Mouse (Mus musculus): ENCODE results near the gene Mthfr. TPM values are rescaled to one million over a fixed set of nuclear protein-coding genes. Genes with fewer than 3 reads are reported as not detected.
A peak's percentile ranks its signal among the peaks of the same experiment; 100 is the strongest.

Gene Mthfr
- polyA plus RNA-seq, 1 experiment: 19.7 TPM

DNA sequence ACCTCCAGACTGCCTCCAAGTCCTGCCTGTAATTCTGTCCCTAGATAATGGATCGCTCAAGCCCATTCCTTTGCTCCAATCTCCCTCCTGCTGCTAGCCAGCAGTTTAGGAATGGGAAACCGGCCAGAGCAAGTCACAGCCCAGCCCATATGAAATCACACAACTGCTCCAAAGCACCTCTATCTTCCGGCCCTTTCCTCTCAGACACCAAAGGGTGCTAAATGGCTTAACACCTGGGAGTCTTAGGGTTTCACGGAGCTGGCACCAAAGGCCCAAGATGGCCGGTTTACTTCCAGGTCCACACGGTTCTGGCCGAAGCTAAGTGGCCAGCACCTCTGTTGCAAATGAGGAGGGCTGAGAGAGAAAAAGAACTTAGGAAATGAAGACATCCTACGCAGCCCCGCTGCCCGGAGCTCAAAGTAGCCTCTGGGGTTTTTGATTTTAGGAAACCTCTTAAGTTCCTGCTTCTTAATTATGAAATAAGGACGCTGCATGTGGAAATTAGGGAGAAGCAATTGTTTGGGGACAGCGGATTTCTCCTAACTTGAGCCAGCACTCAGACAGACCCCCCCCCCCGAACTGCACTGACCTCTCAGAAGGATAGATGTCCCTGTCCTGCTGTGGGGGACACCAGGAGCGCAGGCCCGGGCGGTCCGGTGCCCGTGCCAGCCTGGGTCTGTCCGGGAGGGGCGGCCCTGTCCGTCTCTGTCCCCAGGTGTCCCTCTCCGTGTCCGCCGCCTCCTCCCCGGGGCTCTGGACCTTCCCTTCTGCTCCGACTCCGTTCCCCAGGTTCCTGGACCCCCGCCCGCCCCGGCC, 48.4 kb downstream of the Mthfr start:
- peak overlapping the region; percentile 33 for H3K27ac ChIP-seq (ENCODE audit: insufficient read depth, low read length)
- no peaks in the 10 kb centered on the region for H3K27me3 ChIP-seq (ENCODE audit: control insufficient read depth, insufficient read depth, low read length)
- H3K4me1 ChIP-seq (ENCODE audit: control insufficient read depth, insufficient read depth, insufficient read length): peaks cover 15% of the 10 kb centered on the region; the same call in 1 of the 2 replicates
- DNase-seq (ENCODE audit: low read depth in 1 of 2, low spot score in 2 of 2): no peak
- no peak for TF ChIP-seq CTCF (IDR thresholded peaks at IDR 0.05; ENCODE audit: extremely low read depth, insufficient read depth, insufficient read length, insufficient replicate concordance)
- peak overlapping the region; percentile 80 for H3K4me3 ChIP-seq (ENCODE audit: extremely low read depth, insufficient read depth, insufficient read length)
- WGBS: 4% methylated on average over 30 of the region's 30 CpGs
- H3K36me3 ChIP-seq (ENCODE audit: control insufficient read depth, insufficient read depth, low read length): no peaks in the 10 kb centered on the region

DNA sequence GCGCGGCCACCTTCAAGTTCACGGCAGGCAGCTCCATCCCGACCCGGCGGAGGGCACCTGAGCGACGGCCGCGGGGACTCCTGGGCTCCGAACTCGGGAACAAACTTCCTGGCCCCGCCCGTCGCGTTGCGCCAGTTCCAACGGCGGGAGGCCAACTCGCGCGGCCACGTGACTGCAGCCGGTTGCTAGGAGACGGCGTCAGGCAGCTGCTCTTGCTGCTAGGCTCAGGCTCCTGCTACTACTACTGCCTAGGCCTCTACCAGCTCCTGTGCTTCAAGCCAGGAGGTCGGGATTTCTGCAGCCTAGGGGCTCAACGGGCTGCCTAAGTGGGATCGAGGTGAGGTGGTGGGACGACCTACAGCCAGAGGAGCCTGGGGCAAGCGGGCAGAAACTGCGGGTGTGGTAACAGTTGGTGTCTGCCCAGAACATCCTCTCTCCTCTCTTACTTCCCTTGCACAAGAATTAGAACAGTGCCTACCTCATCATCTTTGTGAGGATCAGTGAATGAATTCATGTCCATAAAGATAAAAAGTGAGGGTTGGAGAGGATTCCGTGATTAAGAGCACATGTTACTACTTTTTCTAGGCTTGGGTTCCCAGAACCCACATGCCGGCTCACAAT, 49.1 kb downstream of the Mthfr start, which contains the start of gene Agtrap:
TSS of gene Agtrap (minus strand) at position 125 of the 621 bp plus-strand sequence.
- H3K4me3 ChIP-seq (ENCODE audit: extremely low read depth, insufficient read depth, insufficient read length): peak within 1 kb of the TSS; percentile 80

DNA sequence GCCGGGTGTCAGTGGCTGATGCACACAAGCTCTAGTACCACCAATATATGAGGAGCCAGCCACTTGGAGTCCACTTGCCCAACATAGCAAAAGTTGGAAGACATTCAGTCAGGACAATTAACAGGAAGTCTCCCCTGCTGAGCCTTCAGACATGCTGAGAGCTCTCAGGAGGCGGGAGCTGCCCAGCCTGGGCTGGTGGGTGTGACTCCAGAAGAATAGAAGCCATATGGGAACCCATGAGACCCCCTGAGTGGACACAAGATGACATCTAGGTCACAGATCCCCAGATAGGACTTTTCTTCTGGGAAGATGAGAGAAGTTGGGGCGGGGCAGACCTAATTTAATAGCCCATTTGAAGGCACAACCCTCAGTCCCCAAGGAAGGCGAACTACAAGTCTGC, 50.3 kb downstream of the Mthfr start:
- Histone ChIP-seq H3K27ac (ENCODE audit: insufficient read depth, low read length) (no peak overlapping the region), H3K4me1 (ENCODE audit: control insufficient read depth, insufficient read depth, insufficient read length) (peaks cover 4% of the 10 kb centered on the region; the same call in 1 of the 2 replicates), H3K36me3 (ENCODE audit: control insufficient read depth, insufficient read depth, low read length) (no peaks in the 10 kb centered on the region), H3K4me3 (ENCODE audit: extremely low read depth, insufficient read depth, insufficient read length) (no peak overlapping the region), H3K27me3 (ENCODE audit: control insufficient read depth, insufficient read depth, low read length) (no peaks in the 10 kb centered on the region)
- no peak for DNase-seq (ENCODE audit: low read depth in 1 of 2, low spot score in 2 of 2)
- WGBS: 91% methylated on average over 4 of the region's 4 CpGs
- no peak for TF ChIP-seq POLR2A (IDR thresholded peaks at IDR 0.05; ENCODE audit: low read depth, low read length)
- no peak for TF ChIP-seq CTCF (IDR thresholded peaks at IDR 0.05; ENCODE audit: extremely low read depth, insufficient read depth, insufficient read length, insufficient replicate concordance)

More for the DNA sequence above, 49.1 kb downstream of the Mthfr start, which contains the start of gene Agtrap:
- TF ChIP-seq CTCF (IDR thresholded peaks at IDR 0.05; ENCODE audit: extremely low read depth, insufficient read depth, insufficient read length, insufficient replicate concordance) (no peak), POLR2A (IDR thresholded peaks at IDR 0.05; ENCODE audit: low read depth, low read length) (no peak)
- DNase-seq (ENCODE audit: low read depth in 1 of 2, low spot score in 2 of 2): peak; percentile 59 to 94
- H3K27ac ChIP-seq (ENCODE audit: insufficient read depth, low read length): peak within 1 kb of the TSS; percentile 33
- peaks cover 14% of the 10 kb centered on the region; the same call in 1 of the 2 replicates for H3K4me1 ChIP-seq (ENCODE audit: control insufficient read depth, insufficient read depth, insufficient read length)
- no peaks in the 10 kb centered on the region for H3K27me3 ChIP-seq (ENCODE audit: control insufficient read depth, insufficient read depth, low read length)
- WGBS: 7% methylated on average over 34 of the region's 34 CpGs
- no peaks in the 10 kb centered on the region for H3K36me3 ChIP-seq (ENCODE audit: control insufficient read depth, insufficient read depth, low read length)

DNA sequence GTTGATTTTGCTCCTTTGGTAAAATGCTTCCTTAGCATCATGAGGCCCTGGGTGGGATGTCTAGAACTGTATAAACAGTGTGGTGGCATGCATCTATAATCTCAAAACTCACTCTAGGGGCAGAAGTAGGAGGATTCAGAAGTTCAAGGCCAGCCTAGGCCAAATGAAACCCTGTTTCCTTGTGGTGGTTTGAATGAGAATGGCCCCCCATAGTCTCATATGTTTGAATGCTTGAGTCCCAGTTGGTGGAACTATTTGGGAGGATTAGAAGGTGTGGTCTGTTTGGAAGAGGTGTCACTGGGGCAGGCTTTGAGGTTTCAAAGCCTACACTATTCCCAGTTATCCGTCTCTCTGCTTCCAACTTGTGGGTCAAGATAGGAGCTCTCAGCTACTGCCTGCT, 52.3 kb downstream of the Mthfr start:
- Histone ChIP-seq H3K4me1 (ENCODE audit: control insufficient read depth, insufficient read depth, insufficient read length) (peaks cover 4% of the 10 kb centered on the region; the same call in 1 of the 2 replicates), H3K36me3 (ENCODE audit: control insufficient read depth, insufficient read depth, low read length) (no peaks in the 10 kb centered on the region), H3K27ac (ENCODE audit: insufficient read depth, low read length) (no peak overlapping the region), H3K27me3 (ENCODE audit: control insufficient read depth, insufficient read depth, low read length) (no peaks in the 10 kb centered on the region), H3K4me3 (ENCODE audit: extremely low read depth, insufficient read depth, insufficient read length) (no peak overlapping the region)
- 100% methylated on average over 1 of the region's 1 CpGs for WGBS
- no peak for DNase-seq (ENCODE audit: low read depth in 1 of 2, low spot score in 2 of 2)
- TF ChIP-seq POLR2A (IDR thresholded peaks at IDR 0.05; ENCODE audit: low read depth, low read length): no peak
- TF ChIP-seq CTCF (IDR thresholded peaks at IDR 0.05; ENCODE audit: extremely low read depth, insufficient read depth, insufficient read length, insufficient replicate concordance): no peak

DNA sequence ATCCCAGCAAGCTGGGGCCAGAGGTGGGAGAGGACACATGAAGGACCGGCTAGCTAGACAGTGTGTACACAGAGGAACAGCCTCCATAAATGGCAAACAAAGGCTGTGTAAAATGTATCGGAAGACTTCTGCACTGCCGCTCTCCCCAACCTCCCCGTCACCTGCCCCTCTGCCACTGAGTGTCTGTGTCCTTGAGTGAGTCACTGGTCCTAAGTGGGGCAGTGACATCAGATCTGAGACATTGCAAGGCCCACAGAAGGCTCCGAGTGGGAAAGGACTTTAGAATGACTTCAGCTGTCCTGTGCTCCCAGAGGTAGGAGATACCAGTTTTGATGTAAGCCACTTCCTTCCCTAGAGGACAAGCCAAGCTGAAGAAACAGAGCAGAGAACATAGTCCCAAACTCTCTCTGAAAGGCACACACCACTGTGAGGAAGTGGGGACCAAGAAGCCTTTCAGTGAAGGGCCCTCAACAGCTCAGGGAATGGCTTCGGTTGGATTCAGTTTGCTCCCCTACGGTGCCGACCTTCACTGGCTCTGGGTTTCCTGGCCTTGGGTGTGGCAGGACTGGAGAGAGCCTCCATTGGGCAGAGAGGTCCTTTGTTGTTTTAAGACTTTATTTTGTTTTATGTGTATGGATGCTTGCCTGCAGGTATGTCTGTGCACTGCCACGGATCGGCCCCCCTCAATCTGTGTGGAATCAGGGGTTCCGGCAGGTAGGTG, 53.8 kb downstream of the Mthfr start:
- no peak overlapping the region for H3K27ac ChIP-seq (ENCODE audit: insufficient read depth, low read length)
- 92% methylated on average over 11 of the region's 11 CpGs for WGBS
- H3K27me3 ChIP-seq (ENCODE audit: control insufficient read depth, insufficient read depth, low read length): no peaks in the 10 kb centered on the region
- no peak for TF ChIP-seq CTCF (IDR thresholded peaks at IDR 0.05; ENCODE audit: extremely low read depth, insufficient read depth, insufficient read length, insufficient replicate concordance)
- TF ChIP-seq POLR2A (IDR thresholded peaks at IDR 0.05; ENCODE audit: low read depth, low read length): no peak
- no peaks in the 10 kb centered on the region for H3K36me3 ChIP-seq (ENCODE audit: control insufficient read depth, insufficient read depth, low read length)
- H3K4me1 ChIP-seq (ENCODE audit: control insufficient read depth, insufficient read depth, insufficient read length): no peaks in the 10 kb centered on the region; the same call in 1 of the 2 replicates
- DNase-seq (ENCODE audit: low read depth in 1 of 2, low spot score in 2 of 2): no peak
- H3K4me3 ChIP-seq (ENCODE audit: extremely low read depth, insufficient read depth, insufficient read length): no peak overlapping the region

DNA sequence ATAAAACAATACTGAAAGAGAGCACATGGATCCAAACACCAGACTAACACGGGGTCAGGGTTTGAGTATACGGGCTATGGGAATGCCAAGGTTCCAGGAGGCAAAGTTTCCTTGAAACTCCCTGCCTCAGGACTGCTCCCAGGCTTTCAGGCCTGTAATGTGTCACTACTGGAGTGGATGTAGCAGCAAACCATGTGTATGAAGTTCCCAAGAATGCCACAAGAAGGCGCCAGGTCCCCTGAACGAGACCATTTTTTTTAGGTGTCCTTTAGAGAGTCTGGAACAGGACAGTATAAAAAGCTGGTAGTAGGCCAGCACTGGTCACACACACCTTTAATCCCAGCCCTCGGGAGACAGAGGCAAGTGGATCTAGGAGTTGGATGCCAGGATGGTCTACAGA, 55.3 kb downstream of the Mthfr start:
- WGBS: 88% methylated on average over 5 of the region's 5 CpGs
- Histone ChIP-seq H3K4me3 (ENCODE audit: extremely low read depth, insufficient read depth, insufficient read length) (no peak overlapping the region), H3K4me1 (ENCODE audit: control insufficient read depth, insufficient read depth, insufficient read length) (no peaks in the 10 kb centered on the region), H3K27ac (ENCODE audit: insufficient read depth, low read length) (no peak overlapping the region), H3K36me3 (ENCODE audit: control insufficient read depth, insufficient read depth, low read length) (no peaks in the 10 kb centered on the region), H3K27me3 (ENCODE audit: control insufficient read depth, insufficient read depth, low read length) (no peaks in the 10 kb centered on the region)
- DNase-seq (ENCODE audit: low read depth in 1 of 2, low spot score in 2 of 2): no peak
- no peak for TF ChIP-seq POLR2A (IDR thresholded peaks at IDR 0.05; ENCODE audit: low read depth, low read length)
- no peak for TF ChIP-seq CTCF (IDR thresholded peaks at IDR 0.05; ENCODE audit: extremely low read depth, insufficient read depth, insufficient read length, insufficient replicate concordance)
